Mouse (Mus musculus) testis, adult 2 months (tissue): ENCODE results near the gene Zfp595. TPM values are rescaled to one million over a fixed set of nuclear protein-coding genes. Genes with fewer than 3 reads are reported as not detected.
"Not testable (repeated sequence)": the region's sequence is repeated elsewhere in the genome, so short reads cannot be mapped to it uniquely, and the experiment has no call there.

Source experiments
- H3K27ac ChIP-seq: fragments of 200-500 bp; 2 replicates; pipeline ENCODE4 v1.5.1; 2012; ENCODE audit warnings: low read depth, low read length; ENCODE audit not compliant: control insufficient read depth, insufficient read depth
- H3K27me3 ChIP-seq: fragments of 200-500 bp; 2 replicates; pipeline ENCODE4 v1.6.1; 2012; ENCODE audit warnings: mild to moderate bottlenecking, low read length, moderate library complexity; ENCODE audit not compliant: control insufficient read depth, insufficient read depth
- H3K36me3 ChIP-seq: fragments of 200-500 bp; 2 replicates; pipeline ENCODE4 v1.6.1; 2012; ENCODE audit warnings: mild to moderate bottlenecking, low read length; ENCODE audit not compliant: control insufficient read depth, insufficient read depth
- H3K4me1 ChIP-seq: fragments of 200-500 bp; 2 replicates; pipeline ENCODE4 v1.6.1; 2012; ENCODE audit warnings: low read length; ENCODE audit not compliant: control insufficient read depth, insufficient read depth
- H3K4me3 ChIP-seq: fragments of 200-500 bp; 2 replicates; pipeline ENCODE4 v1.5.1; 2012; ENCODE audit warnings: low read depth, mild to moderate bottlenecking, low read length, moderate library complexity, mixed read lengths; ENCODE audit not compliant: control insufficient read depth
- CTCF ChIP-seq: fragments of 200-500 bp; IDR thresholded peaks from 2 replicates; pipeline ENCODE4 v1.5.1; 2012; ENCODE audit warnings: low read depth, mild to moderate bottlenecking, inconsistent platforms, low read length, moderate library complexity; ENCODE audit not compliant: control insufficient read depth, insufficient read depth, insufficient replicate concordance
- POLR2A ChIP-seq: fragments of 200-500 bp; IDR thresholded peaks from 2 replicates; pipeline ENCODE4 v1.6.1; 2012; ENCODE audit warnings: low read depth, mild to moderate bottlenecking, inconsistent platforms, low read length, moderate library complexity; ENCODE audit not compliant: control insufficient read depth
- polyA plus RNA-seq: library from polyadenylated mRNA; depleted of rRNA; stranded (reverse); fragments of >200 nt; gene quantifications from 2 replicates; pipeline ENCODE4 v1.2.3, GENCODE M21; 2012; rRNA removed

Zfp595 gene
- polyA plus RNA-seq, result 0.47 and 0.52 TPM in 2 replicates

DNA sequence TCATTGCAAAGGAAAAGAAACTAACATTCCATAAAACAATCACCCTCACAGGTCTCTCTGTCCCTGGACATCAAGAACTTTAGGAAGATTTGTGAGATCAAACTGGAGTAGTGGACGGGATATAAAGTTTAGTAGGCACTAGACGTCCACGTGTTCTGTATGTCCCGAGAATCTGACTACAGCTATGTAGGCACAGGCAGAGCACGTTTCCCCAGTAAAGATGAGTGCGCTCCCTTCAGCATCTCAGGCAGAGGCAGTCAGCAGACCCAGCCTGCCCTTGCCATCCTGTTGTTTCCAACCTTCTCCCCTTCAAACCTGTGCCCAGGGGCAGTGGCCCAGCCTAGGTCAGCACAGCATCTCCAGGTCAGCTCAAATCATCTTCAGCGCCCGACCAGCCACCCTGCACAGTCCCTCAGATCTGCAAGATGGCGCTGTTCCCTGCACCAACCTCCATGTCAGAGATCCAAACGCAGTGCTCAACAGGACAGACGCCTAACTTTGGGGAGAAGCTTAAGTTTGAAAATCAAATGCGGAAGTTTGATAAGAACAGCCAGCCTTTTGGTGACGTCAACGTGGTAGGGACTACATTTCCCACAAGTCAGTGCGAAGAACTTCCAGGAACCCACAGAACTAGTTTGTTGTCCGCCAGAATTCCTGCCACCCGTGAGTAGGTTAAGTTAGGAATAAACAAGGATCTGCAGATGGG is at the start of gene Zfp595:
Gene Zfp595 (minus strand): TSS at position 552 of the 706 bp plus-strand sequence.
- Histone ChIP-seq H3K4me3 (peak within 1 kb of the TSS; percentile 93), H3K36me3 (no peaks in the 10 kb centered on the region), H3K27ac (peak within 1 kb of the TSS; percentile 64; the same call in 1 of the 2 replicates), H3K4me1 (peaks cover 10% of the 10 kb centered on the region), H3K27me3 (no peaks in the 10 kb centered on the region)
- TF ChIP-seq CTCF (peak; percentile 55; the same call in 1 of the 2 replicates), POLR2A (no peak)

DNA sequence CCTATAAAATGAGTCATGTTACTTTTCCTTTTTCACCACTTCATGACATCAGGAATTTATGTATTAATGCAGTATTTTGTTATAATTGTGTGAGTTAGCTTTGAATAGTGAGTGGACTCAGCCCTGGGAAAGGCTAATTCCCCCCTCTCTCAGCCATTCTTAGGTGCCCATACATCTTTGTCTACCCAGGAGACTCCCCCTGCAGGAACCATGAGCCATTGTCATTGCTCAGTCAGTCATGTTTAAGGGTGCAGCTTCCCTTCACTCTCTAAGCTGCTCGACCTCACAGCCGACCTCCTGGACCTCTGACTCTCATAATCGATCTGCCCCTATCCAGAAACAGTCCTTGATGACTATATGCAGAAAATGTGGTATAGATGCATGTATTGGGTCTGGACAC is 43.9 kb upstream of the Zfp595 start:
- H3K36me3 ChIP-seq, H3K4me1 ChIP-seq, H3K4me3 ChIP-seq, H3K27me3 ChIP-seq, H3K27ac ChIP-seq: not testable (repeated sequence)

- not testable (repeated sequence) for H3K27ac ChIP-seq, H3K36me3 ChIP-seq, H3K4me1 ChIP-seq, H3K27me3 ChIP-seq
- peak within 1 kb of the TSS; percentile 85 for H3K4me3 ChIP-seq
These were observed 42.9 kb upstream of the Zfp595 start, which contains the start of the genes Gm28041 and Zfp456 for GRCm38 (mm10) chr13:67375050-67375911. Gm28041 (minus strand) TSS chr13:67375733. Zfp456 (minus strand) TSS chr13:67375810.

- H3K27ac ChIP-seq, result peak within 1 kb of the TSS; percentile 90
These were observed 27.9 kb upstream of the Zfp595 start, which contains the start of the genes Gm28044 and Zfp953 for GRCm38 (mm10) chr13:67360131-67360744. Gm28044 (minus strand) TSS chr13:67360536. Zfp953 (minus strand) TSS chr13:67360605.

DNA sequence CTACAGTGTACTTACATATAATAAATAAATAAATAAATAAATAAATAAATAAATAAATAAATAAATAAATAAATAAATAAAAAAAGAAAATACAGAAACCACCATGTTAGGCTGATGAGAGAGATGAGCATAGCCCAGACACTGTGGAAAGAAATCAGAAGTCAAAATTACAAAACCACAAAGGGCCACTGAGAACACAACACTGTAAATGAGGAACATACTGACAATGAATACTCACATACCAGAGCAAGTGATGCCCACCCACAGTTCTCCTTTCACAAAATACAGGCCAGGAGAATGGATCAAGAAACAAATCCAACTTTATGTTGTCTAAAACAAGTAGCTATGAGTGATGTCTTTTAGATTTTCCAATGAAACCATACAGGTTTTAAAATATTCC is 19.5 kb upstream of the Zfp595 start:
- Histone ChIP-seq H3K36me3 (no peaks in the 10 kb centered on the region), H3K4me3 (no peak overlapping the region), H3K27me3 (no peaks in the 10 kb centered on the region), H3K4me1 (no peaks in the 10 kb centered on the region), H3K27ac (no peak overlapping the region)
- TF ChIP-seq CTCF (no peak), POLR2A (no peak)

More at GRCm38 (mm10) chr13:67360131-67360744, 27.9 kb upstream of the Zfp595 start, which contains the start of the genes Gm28044 and Zfp953:
- no peak for TF ChIP-seq CTCF
- no peaks in the 10 kb centered on the region for H3K27me3 ChIP-seq
- no peaks in the 10 kb centered on the region; the same call in 1 of the 2 replicates for H3K4me1 ChIP-seq
- H3K4me3 ChIP-seq, result peak within 1 kb of the TSS; percentile 96
- H3K36me3 ChIP-seq, result no peaks in the 10 kb centered on the region

- no peak overlapping the region for H3K4me3 ChIP-seq
- H3K27me3 ChIP-seq, result no peaks in the 10 kb centered on the region
- no peaks in the 10 kb centered on the region for H3K4me1 ChIP-seq
- TF ChIP-seq POLR2A, result no peak
- no peak for TF ChIP-seq CTCF
- no peak overlapping the region for H3K27ac ChIP-seq
- H3K36me3 ChIP-seq, result no peaks in the 10 kb centered on the region
These were observed 11.1 kb upstream of the Zfp595 start for GRCm38 (mm10) chr13:67343422-67343821.

GRCm38 (mm10) chr13:67332877-67333276 is 507 bp upstream of the Zfp595 start:
- H3K4me3 ChIP-seq, result no peak overlapping the region; the same call in 1 of the 2 replicates
- peaks cover 10% of the 10 kb centered on the region for H3K4me1 ChIP-seq
- TF ChIP-seq CTCF (no peak), POLR2A (no peak)

More at GRCm38 (mm10) chr13:67332877-67333276, 507 bp upstream of the Zfp595 start:
- Histone ChIP-seq H3K27ac (no peak overlapping the region), H3K36me3 (no peaks in the 10 kb centered on the region), H3K27me3 (no peaks in the 10 kb centered on the region)
